Mouse (Mus musculus): ENCODE results near the gene Zbtb2. TPM values are rescaled to one million over a fixed set of nuclear protein-coding genes. Genes with fewer than 3 reads are reported as not detected.
A peak's percentile ranks its signal among the peaks of the same experiment; 100 is the strongest.

Zbtb2 gene
- polyA plus RNA-seq, 1 experiment from 2014 or later = 3.1 TPM

DNA sequence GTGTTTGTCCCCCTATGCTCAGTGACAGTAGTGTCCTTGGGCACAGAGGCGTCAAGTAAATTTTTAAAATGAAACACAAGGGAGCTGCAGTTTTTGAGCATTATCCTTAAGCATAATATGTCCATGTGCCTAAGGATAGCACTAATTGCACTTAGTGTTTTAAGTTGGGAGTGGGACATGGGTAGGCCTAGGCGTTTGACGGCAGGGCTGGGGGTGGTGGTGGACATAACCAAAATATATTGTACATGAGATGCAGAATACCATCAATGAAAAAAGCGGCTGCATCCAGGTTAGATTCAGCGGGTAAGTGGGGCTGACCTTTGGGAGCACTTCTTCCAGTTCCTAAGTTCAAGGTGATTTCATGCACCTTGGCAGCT lies 43.8 kb upstream of the Zbtb2 start:
- H3K4me2 ChIP-seq (ENCODE audit: low read depth, low read length) = peak overlapping the region; percentile 90
- TF ChIP-seq CTCF (IDR thresholded peaks at IDR 0.05; ENCODE audit: low read depth) = no peak
- TF ChIP-seq EP300 (IDR thresholded peaks at IDR 0.05; ENCODE audit: low read depth) = no peak
- H3K9me3 ChIP-seq (ENCODE audit: low read length) = no peaks in the 10 kb centered on the region
- H3K27me3 ChIP-seq (ENCODE audit: insufficient read depth, low read length) = no peaks in the 10 kb centered on the region
- peak overlapping the region; percentile 90 for H3K27ac ChIP-seq (ENCODE audit: low read depth)
- DNase-seq = no peak
- peak overlapping the region; percentile 68 for H3K4me3 ChIP-seq (ENCODE audit: low read depth, low read length)
- peaks cover 27% of the 10 kb centered on the region for H3K4me1 ChIP-seq (ENCODE audit: insufficient read depth)
- peaks cover 8% of the 10 kb centered on the region for H3K36me3 ChIP-seq (replicated peaks; ENCODE audit: insufficient read depth, low read length)
- H3K9ac ChIP-seq (replicated peaks) = peak overlapping the region; percentile 76
- 7% methylated on average over 5 of the region's 5 CpGs for WGBS (ENCODE audit: insufficient replicate concordance)
- no peak for ATAC-seq

DNA sequence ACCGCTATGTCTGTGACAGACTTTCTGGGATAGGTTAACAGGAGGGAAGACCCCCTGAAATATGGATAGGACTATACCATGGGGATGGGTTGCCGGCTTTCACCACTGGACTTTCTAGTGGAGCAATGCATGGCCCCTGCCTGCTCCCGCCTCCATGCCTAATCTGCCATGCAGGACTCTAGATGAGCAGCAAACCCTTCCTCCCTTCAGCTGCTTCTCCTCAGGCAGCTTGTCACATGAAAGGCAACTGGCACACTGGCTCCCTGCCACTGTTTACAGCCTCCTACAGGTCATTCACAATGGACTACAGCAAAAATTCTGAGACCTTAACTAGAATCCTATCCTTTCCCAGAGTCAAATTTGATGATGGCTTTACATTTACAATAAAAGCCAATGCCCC lies 42.9 kb upstream of the Zbtb2 start:
- peak overlapping the region; percentile 68; the same call in 1 of the 2 replicates for H3K4me3 ChIP-seq (ENCODE audit: low read depth, low read length)

DNA sequence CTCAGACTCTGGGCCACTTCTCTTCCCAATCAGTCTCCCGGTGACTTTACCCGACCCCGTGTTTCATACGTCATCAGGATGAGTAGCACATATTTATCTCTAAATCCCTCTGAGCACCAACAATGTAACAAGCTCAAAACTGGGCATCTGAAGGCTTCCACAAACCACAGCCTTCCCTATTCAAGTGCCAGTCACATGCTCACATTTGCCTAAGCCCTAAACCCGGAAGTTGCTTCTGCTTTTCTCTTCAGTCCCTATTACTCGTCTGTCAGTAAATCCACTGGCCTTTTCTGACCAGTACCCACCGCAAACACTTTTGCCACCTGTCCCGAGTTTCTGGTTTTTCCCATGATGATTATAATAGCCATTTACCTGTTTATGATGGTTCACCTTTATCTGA lies 42.5 kb upstream of the Zbtb2 start:
- ATAC-seq (no peak), DNase-seq (no peak)
- Histone ChIP-seq H3K36me3 (replicated peaks; ENCODE audit: insufficient read depth, low read length) (peaks cover 17% of the 10 kb centered on the region), H3K27ac (ENCODE audit: low read depth) (peak overlapping the region; percentile 90), H3K9ac (replicated peaks) (peak overlapping the region; percentile 76), H3K9me3 (ENCODE audit: low read length) (no peaks in the 10 kb centered on the region), H3K4me3 (ENCODE audit: low read depth, low read length) (no peak overlapping the region), H3K4me2 (ENCODE audit: low read depth, low read length) (peak overlapping the region; percentile 90; the same call in 1 of the 2 replicates), H3K27me3 (ENCODE audit: insufficient read depth, low read length) (no peaks in the 10 kb centered on the region), H3K4me1 (ENCODE audit: insufficient read depth) (peaks cover 27% of the 10 kb centered on the region)
- no peak for TF ChIP-seq EP300 (IDR thresholded peaks at IDR 0.05; ENCODE audit: low read depth)
- no peak for TF ChIP-seq CTCF (IDR thresholded peaks at IDR 0.05; ENCODE audit: low read depth)
- 67% methylated on average over 8 of the region's 8 CpGs for WGBS (ENCODE audit: insufficient replicate concordance)

More for the DNA sequence above, 42.9 kb upstream of the Zbtb2 start:
- H3K9ac ChIP-seq (replicated peaks) = peak overlapping the region; percentile 76
- DNase-seq (peak; percentile 40), ATAC-seq (no peak)
- H3K27me3 ChIP-seq (ENCODE audit: insufficient read depth, low read length) = no peaks in the 10 kb centered on the region
- 80% methylated on average over 3 of the region's 3 CpGs for WGBS (ENCODE audit: insufficient replicate concordance)
- no peak for TF ChIP-seq CTCF (IDR thresholded peaks at IDR 0.05; ENCODE audit: low read depth)
- peaks cover 27% of the 10 kb centered on the region for H3K4me1 ChIP-seq (ENCODE audit: insufficient read depth)
- H3K9me3 ChIP-seq (ENCODE audit: low read length) = no peaks in the 10 kb centered on the region
- peak overlapping the region; percentile 90 for H3K27ac ChIP-seq (ENCODE audit: low read depth)
- peak overlapping the region; percentile 90 for H3K4me2 ChIP-seq (ENCODE audit: low read depth, low read length)
- peaks cover 13% of the 10 kb centered on the region for H3K36me3 ChIP-seq (replicated peaks; ENCODE audit: insufficient read depth, low read length)

DNA sequence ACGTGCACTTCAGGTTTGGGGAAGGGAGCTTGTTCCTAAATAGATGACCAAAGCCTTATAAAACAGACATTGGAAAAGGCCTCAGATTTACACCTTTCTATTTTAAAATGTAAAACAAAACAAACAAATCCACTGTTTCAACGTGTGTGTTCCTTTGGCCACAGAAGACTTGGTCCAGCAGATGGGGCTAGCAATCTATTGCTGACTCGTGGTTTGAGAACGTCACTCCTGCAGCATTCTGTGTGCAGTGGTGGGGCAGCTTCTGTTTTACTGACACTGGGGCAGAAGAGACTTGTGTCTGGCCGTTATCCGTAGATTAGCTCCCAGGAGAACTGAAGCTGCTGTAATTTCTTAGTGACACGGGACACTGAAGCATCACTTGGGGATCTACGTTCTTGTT lies 37.3 kb upstream of the Zbtb2 start:
- no peak overlapping the region for H3K27ac ChIP-seq (ENCODE audit: low read depth)
- H3K4me1 ChIP-seq (ENCODE audit: insufficient read depth) = peaks cover 8% of the 10 kb centered on the region
- H3K36me3 ChIP-seq (replicated peaks; ENCODE audit: insufficient read depth, low read length) = peaks cover 38% of the 10 kb centered on the region
- no peaks in the 10 kb centered on the region for H3K9me3 ChIP-seq (ENCODE audit: low read length)
- ATAC-seq (no peak), DNase-seq (no peak)
- WGBS (ENCODE audit: insufficient replicate concordance) = 69% methylated on average over 8 of the region's 8 CpGs
- H3K4me2 ChIP-seq (ENCODE audit: low read depth, low read length) = no peak overlapping the region
- TF ChIP-seq CTCF (IDR thresholded peaks at IDR 0.05; ENCODE audit: low read depth) (peak; percentile 38; the same call in 1 of the 2 replicates), EP300 (IDR thresholded peaks at IDR 0.05; ENCODE audit: low read depth) (no peak)
- no peak overlapping the region for H3K9ac ChIP-seq (replicated peaks)
- H3K4me3 ChIP-seq (ENCODE audit: low read depth, low read length) = no peak overlapping the region
- H3K27me3 ChIP-seq (ENCODE audit: insufficient read depth, low read length) = no peaks in the 10 kb centered on the region

DNA sequence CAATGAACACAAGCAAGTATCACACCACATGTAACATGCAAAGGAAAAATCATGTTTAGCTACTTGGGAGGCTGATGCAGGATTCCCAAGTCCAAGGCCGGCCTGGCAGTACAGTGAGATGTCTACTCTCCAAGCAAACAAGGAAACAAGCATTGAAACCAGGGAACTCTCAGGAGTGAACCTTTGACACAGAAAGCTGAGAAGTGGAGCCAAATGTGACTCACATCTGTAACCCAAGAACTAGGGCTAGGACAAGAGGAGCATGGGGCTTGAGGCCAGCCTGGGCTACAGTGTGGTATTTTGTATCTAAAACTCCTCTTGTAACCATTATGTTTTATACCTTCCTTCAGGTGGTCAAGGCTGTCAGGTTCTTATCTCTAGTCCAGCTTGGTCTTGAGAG lies 19.3 kb upstream of the Zbtb2 start:
- DNase-seq = no peak
- Histone ChIP-seq H3K9ac (replicated peaks) (no peak overlapping the region), H3K9me3 (ENCODE audit: low read length) (no peaks in the 10 kb centered on the region), H3K4me1 (ENCODE audit: insufficient read depth) (no peaks in the 10 kb centered on the region), H3K27me3 (ENCODE audit: insufficient read depth, low read length) (no peaks in the 10 kb centered on the region), H3K36me3 (replicated peaks; ENCODE audit: insufficient read depth, low read length) (peaks cover 49% of the 10 kb centered on the region), H3K4me2 (ENCODE audit: low read depth, low read length) (no peak overlapping the region), H3K4me3 (ENCODE audit: low read depth, low read length) (no peak overlapping the region), H3K27ac (ENCODE audit: low read depth) (no peak overlapping the region)
- ATAC-seq = no peak
- TF ChIP-seq CTCF (IDR thresholded peaks at IDR 0.05; ENCODE audit: low read depth) (no peak), EP300 (IDR thresholded peaks at IDR 0.05; ENCODE audit: low read depth) (no peak)
- WGBS (ENCODE audit: insufficient replicate concordance) = 69% methylated on average over 1 of the region's 1 CpGs

DNA sequence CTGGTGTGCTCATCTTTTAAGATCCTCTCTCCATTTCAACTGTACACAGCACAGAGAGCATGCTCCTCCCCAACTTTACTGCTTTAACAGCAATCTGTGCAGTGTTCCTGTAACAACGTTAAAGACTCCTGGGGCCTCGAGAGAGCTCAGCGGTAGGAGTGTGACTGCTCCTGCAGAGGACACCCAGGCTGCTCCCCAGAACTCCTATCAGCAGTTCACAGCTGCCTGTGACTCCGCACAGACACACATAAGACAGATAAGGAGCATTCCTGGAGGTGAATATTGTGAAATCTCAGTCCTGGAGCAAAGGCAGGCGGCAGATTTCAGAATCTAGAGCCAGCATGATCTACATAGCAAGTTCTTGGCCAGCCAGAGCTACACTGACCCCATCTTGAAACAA lies 17.6 kb upstream of the Zbtb2 start:
- Histone ChIP-seq H3K4me3 (ENCODE audit: low read depth, low read length) (no peak overlapping the region), H3K27me3 (ENCODE audit: insufficient read depth, low read length) (no peaks in the 10 kb centered on the region), H3K36me3 (replicated peaks; ENCODE audit: insufficient read depth, low read length) (peaks cover 43% of the 10 kb centered on the region), H3K9ac (replicated peaks) (no peak overlapping the region), H3K27ac (ENCODE audit: low read depth) (no peak overlapping the region), H3K4me1 (ENCODE audit: insufficient read depth) (no peaks in the 10 kb centered on the region), H3K4me2 (ENCODE audit: low read depth, low read length) (no peak overlapping the region), H3K9me3 (ENCODE audit: low read length) (no peaks in the 10 kb centered on the region)
- TF ChIP-seq EP300 (IDR thresholded peaks at IDR 0.05; ENCODE audit: low read depth) = no peak
- 39% methylated on average over 5 of the region's 5 CpGs for WGBS (ENCODE audit: insufficient replicate concordance)
- ATAC-seq = peak; percentile 63
- no peak for DNase-seq
